Mouse (Mus musculus) ES-E14 (cell line): ENCODE measurements around the gene Olfr736.

Source experiments
- CHD2 ChIP-seq: IDR thresholded peaks from 2 replicates; pipeline ENCODE4 v1.6.1; 2014; ENCODE audit warnings: mild to moderate bottlenecking, low read depth, low read length, inconsistent platforms
- MAFK ChIP-seq: IDR thresholded peaks from 2 replicates; pipeline ENCODE4 v1.6.1; 2014; ENCODE audit warnings: mild to moderate bottlenecking, low read depth, low read length, inconsistent platforms; ENCODE audit not compliant: insufficient read depth
- ZNF384 ChIP-seq: IDR thresholded peaks from 2 replicates; pipeline ENCODE4 v1.6.1; 2012; ENCODE audit warnings: low read depth, low read length, inconsistent platforms

DNA sequence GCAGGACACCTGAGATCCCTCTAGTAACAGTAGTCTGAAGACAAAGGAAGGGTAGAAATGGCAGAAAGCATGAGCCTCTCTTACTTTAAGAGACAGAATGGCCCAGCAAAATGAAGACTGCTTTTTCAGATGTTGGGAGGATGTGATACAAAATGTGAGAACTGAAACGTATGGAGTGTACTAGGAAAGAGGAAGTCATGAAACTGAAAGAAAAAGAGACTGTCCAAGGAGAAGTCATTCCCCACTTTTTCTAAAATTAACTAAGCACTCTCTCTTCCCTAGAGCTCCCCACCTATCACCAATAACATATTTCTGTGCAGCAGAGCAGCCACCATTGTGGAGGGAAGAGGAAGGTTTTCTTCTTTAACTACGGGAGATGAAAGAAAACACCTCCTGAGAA is 23.4 kb upstream of the Olfr736 start, which contains the start of gene Tlr11:
- TF ChIP-seq CHD2: no peak
- no peak for TF ChIP-seq MAFK
- no peak for TF ChIP-seq ZNF384
